Mouse (Mus musculus): ENCODE measurements at regions not wholly inside any gene's neighbourhood (a gene's known extent, or its start where the extent isn't known, plus 50 kb on each side); places are given as distances from the start of the nearest gene placed in this dataset.

- TF ChIP-seq CTCF (IDR thresholded peaks at IDR 0.05; ENCODE audit: low read depth) (no peak), EP300 (IDR thresholded peaks at IDR 0.05; ENCODE audit: low read depth) (no peak)
Measured at GRCm38 (mm10) chr14:109941944-109942343, 813.0 kb downstream of the Slitrk6 start.

All from liver, postnatal 0 days (tissue).